Mouse (Mus musculus) forebrain, postnatal 0 days (tissue): ENCODE data around the gene Sult2b1. TPM values are rescaled to one million over a fixed set of nuclear protein-coding genes. Genes with fewer than 3 reads are reported as not detected.

Experiments
- ATAC-seq: fragments of 200-750 bp; cut with Nextera tagmentation; 2 replicates; pipeline ENCODE4 v1.8.0; 2017; ENCODE audit warnings: mild to moderate bottlenecking, moderate library complexity
- DNase-seq: peaks from one replicate; pipeline ENCODE4 v3.0.0-alpha.2; 2015
- H3K27ac ChIP-seq: fragments of 300-500 bp; sonication (generic); 2 replicates; pipeline ENCODE4 v1.5.1; 2014; ENCODE audit warnings: low read depth, mild to moderate bottlenecking, antibody characterized with exemption, low read length, moderate library complexity, mixed read lengths
- H3K27me3 ChIP-seq: fragments of 300-500 bp; sonication (generic); 2 replicates; pipeline ENCODE4 v1.6.1; 2014; ENCODE audit warnings: mild to moderate bottlenecking, low read length, mixed read lengths; ENCODE audit not compliant: insufficient read depth
- H3K36me3 ChIP-seq: fragments of 300-500 bp; sonication (generic); 2 replicates; pipeline ENCODE4 v1.6.1; 2014; ENCODE audit warnings: mild to moderate bottlenecking, moderate library complexity; ENCODE audit not compliant: insufficient read depth
- H3K4me1 ChIP-seq: fragments of 300-500 bp; sonication (generic); 2 replicates; pipeline ENCODE4 v1.6.1; 2014; ENCODE audit warnings: antibody characterized with exemption; ENCODE audit not compliant: insufficient read depth
- H3K4me2 ChIP-seq: fragments of 300-500 bp; sonication (generic); 2 replicates; pipeline ENCODE4 v1.6.1; 2014; ENCODE audit warnings: low read depth, mild to moderate bottlenecking, moderate library complexity
- H3K4me3 ChIP-seq: fragments of 300-500 bp; sonication (generic); 2 replicates; pipeline ENCODE4 v1.5.1; 2014; ENCODE audit warnings: low read depth, low read length, mixed read lengths
- H3K9ac ChIP-seq: fragments of 300-500 bp; sonication (generic); 2 replicates; pipeline ENCODE4 v1.6.1; 2014; ENCODE audit warnings: mild to moderate bottlenecking
- H3K9me3 ChIP-seq: fragments of 300-500 bp; sonication (generic); 2 replicates; pipeline ENCODE4 v1.6.1; 2016; ENCODE audit warnings: low read length
- CTCF ChIP-seq: sonication (generic); IDR thresholded peaks from 2 replicates; pipeline ENCODE4 v1.5.1; 2016; ENCODE audit warnings: antibody characterized with exemption, control low read depth, low read depth
- WGBS: fragments of 180-500 bp; shearing (Covaris S2); extraction: QIAGEN DNeasy Blood & Tissue Kit; methylation state at CpG from one replicate; pipeline ENCODE4 v1.1.7; 2014; 5-methylcytosine and 5-hydroxymethylcytosine counted together
- polyA plus RNA-seq: library from polyadenylated mRNA; unstranded; fragments of >200 nt; fragmentation: Nextera tagmentation; extraction: Ambion mirVana; gene quantifications from 2 replicates; pipeline ENCODE4 v1.2.1, GENCODE M21; 2015
- total RNA-seq: library from RNA; depleted of rRNA; stranded (reverse); fragments of >200 nt; gene quantifications from 2 replicates; pipeline ENCODE4 v1.2.3, GENCODE M21; 2014

Gene Sult2b1
- total and polyA plus RNA-seq, 2 experiments from 2014 or later = 8.9 to 10.0 TPM

DNA sequence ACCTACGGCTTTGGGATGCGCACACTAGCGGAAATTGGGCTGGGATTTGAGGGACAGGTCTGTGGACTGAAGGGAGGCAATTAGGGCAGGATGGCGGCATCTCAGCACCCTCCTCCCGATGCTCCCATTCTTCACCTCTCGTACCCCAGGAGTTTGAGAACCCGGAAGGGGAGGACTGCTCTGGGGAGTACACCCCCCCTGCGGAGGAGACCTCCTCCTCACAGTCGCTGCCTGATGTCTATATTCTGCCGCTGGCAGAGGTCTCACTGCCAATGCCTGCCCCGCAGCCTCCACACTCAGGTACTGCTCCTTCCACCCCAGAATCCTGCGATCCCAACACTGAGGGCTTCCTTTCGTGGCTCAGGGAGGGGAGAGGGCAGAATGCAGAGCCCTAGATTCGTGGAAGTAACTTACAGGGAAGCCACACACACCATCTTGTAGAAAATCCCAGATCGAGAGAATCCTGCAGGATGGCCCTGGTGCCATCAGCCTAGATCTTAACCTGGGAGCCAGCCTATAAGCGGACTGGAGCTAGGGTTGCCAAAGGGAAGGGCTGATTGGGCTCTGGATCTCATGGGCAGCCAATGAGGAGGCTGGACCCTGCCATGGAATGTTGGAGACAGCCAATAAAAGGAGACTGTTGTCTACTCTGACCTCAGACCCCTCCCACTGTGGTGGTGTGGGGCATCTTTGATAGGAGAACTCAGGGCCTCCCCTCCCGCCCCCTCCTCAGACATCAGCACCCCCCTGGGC lies 2.4 kb upstream of the Sult2b1 start:
- DNase-seq (peak; percentile 71), ATAC-seq (peak; percentile 38)
- H3K4me3 ChIP-seq = peak overlapping the region; percentile 93
- H3K4me1 ChIP-seq = peaks cover 12% of the 10 kb centered on the region
- no peaks in the 10 kb centered on the region for H3K9me3 ChIP-seq
- H3K4me2 ChIP-seq = peak overlapping the region; percentile 83
- H3K27me3 ChIP-seq = no peaks in the 10 kb centered on the region
- H3K27ac ChIP-seq = 0 out of 2 replicates have a peak overlapping the region, but pooled peaks have one; percentile 98
- WGBS = 16% methylated on average over 17 of the region's 17 CpGs
- TF ChIP-seq CTCF = no peak
- H3K36me3 ChIP-seq = peaks cover 48% of the 10 kb centered on the region
- H3K9ac ChIP-seq = peak overlapping the region; percentile 93

GRCm38 (mm10) chr7:45786136-45786578 lies 1.7 kb upstream of the Sult2b1 start:
- Histone ChIP-seq H3K36me3 (peaks cover 41% of the 10 kb centered on the region), H3K4me3 (peak overlapping the region; percentile 93), H3K27me3 (no peaks in the 10 kb centered on the region), H3K27ac (peak overlapping the region; percentile 98), H3K9ac (peak overlapping the region; percentile 93), H3K9me3 (no peaks in the 10 kb centered on the region), H3K4me2 (peak overlapping the region; percentile 83), H3K4me1 (peaks cover 12% of the 10 kb centered on the region)
- ATAC-seq = peak; percentile 18
- DNase-seq = peak; percentile 78
- TF ChIP-seq CTCF = no peak
- under 1% methylated on average over 14 of the region's 14 CpGs for WGBS

GRCm38 (mm10) chr7:45785388-45786135 lies 1.1 kb upstream of the Sult2b1 start:
- H3K27ac ChIP-seq = peak overlapping the region; percentile 98
- DNase-seq (peak; percentile 71), ATAC-seq (peak; percentile 25)
- peaks cover 12% of the 10 kb centered on the region for H3K4me1 ChIP-seq
- H3K36me3 ChIP-seq = peaks cover 35% of the 10 kb centered on the region
- H3K9me3 ChIP-seq = no peaks in the 10 kb centered on the region
- H3K4me2 ChIP-seq = peak overlapping the region; percentile 83
- under 1% methylated on average over 39 of the region's 42 CpGs for WGBS
- peak; percentile 21; the same call in 1 of the 2 replicates for TF ChIP-seq CTCF
- H3K27me3 ChIP-seq = no peaks in the 10 kb centered on the region
- H3K4me3 ChIP-seq = peak overlapping the region; percentile 93
- H3K9ac ChIP-seq = peak overlapping the region; percentile 93

DNA sequence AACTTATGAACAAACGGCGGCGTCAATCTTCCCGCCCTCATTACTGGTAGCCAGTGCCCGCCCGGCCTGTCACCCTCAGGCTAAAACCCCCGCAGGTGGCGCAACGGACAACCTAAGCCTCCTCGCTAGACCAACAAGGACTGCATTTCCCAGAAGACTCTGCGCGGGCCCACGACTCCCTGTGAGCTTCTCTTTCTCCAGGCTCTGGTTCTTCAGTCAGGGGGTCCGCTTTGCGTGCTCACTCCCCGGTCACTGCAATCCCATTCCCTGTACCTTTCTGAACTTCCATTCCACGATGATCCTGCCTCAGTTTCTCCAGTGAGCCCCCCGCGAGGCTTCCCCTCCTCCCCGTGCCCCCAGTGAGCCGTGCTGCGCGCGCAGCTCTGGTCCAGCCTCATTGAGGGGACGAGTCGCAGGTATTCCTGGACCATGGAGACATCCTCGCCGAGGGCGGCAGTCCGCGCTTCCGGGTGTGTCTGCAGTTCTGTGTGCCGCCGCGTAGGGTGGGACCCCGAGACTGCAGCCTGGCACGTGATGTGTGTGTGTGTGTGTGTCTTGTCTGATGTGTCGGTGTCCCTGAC lies 868 bp downstream of the Sult2b1 start, which contains the start of gene Lmtk3:
Lmtk3 (plus strand) TSS at position 228 of the 581 bp plus-strand sequence.
- no peaks in the 10 kb centered on the region for H3K27me3 ChIP-seq
- peak within 1 kb of the TSS; percentile 98 for H3K27ac ChIP-seq
- TF ChIP-seq CTCF = peak; percentile 37
- H3K36me3 ChIP-seq = peaks cover 16% of the 10 kb centered on the region
- H3K4me3 ChIP-seq = peak within 1 kb of the TSS; percentile 93
- H3K9me3 ChIP-seq = no peaks in the 10 kb centered on the region
- ATAC-seq (peak; percentile 50), DNase-seq (peak; percentile 88)
- peak within 1 kb of the TSS; percentile 83 for H3K4me2 ChIP-seq
- under 1% methylated on average over 38 of the region's 38 CpGs for WGBS
- peak within 1 kb of the TSS; percentile 93 for H3K9ac ChIP-seq
- peaks cover 12% of the 10 kb centered on the region for H3K4me1 ChIP-seq

DNA sequence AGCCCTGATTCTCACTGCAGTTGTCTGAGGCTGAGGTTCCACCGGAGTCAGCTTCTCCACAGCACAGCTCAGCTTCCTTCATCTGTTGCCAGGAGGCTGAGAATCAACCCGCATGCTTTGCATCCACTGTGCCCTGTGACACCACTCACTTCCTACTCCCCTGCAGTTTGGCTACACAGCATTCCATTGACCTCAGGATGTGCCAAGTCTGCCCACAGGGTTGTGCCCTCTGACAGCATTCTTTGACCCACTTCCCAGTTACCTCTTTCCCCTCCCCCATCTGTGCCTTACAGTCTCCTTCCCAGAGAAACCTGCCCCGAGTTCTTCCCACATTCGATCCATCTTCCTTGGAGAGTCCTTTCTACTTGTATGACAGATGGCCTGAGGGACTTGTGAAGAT lies 2.2 kb downstream of the Sult2b1 start:
- Histone ChIP-seq H3K4me1 (peaks cover 12% of the 10 kb centered on the region), H3K36me3 (peaks cover 2% of the 10 kb centered on the region; the same call in 1 of the 2 replicates), H3K4me2 (no peak overlapping the region), H3K9ac (no peak overlapping the region), H3K9me3 (no peaks in the 10 kb centered on the region), H3K27ac (no peak overlapping the region), H3K27me3 (no peaks in the 10 kb centered on the region), H3K4me3 (no peak overlapping the region)
- TF ChIP-seq CTCF = no peak
- DNase-seq (no peak), ATAC-seq (no peak)
- 75% methylated on average over 4 of the region's 4 CpGs for WGBS

DNA sequence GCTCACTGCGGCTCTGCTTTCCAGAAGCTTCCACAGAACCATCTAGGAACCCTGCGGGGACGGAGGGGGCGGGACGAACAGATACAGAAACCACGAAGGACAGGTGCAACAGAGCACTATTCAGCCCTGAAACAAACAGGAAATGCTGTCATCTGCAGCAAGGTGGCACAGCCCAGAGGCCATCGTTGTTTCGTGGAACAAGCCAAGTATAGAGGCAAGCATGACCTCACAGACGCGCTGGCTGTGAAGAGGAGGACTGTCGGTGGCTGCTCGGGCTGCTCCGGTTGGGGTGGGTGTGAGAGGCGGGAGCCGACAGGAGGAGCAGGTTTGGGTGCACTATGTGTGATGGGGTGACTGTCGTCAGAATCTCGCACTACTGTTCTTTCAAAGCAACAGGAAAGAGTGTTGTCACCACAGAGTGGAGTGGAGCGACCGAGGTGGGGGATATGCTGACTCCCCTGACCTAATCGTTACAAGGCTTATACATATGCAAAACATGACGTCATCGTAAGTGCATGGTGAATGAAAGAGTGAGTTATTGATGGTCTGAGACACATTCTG lies 5.3 kb downstream of the Sult2b1 start:
- Histone ChIP-seq H3K27me3 (no peaks in the 10 kb centered on the region), H3K9me3 (no peaks in the 10 kb centered on the region), H3K27ac (no peak overlapping the region), H3K4me1 (peaks cover 6% of the 10 kb centered on the region; the same call in 1 of the 2 replicates), H3K4me3 (no peak overlapping the region), H3K36me3 (no peaks in the 10 kb centered on the region), H3K9ac (no peak overlapping the region), H3K4me2 (peak overlapping the region; percentile 13)
- 22% methylated on average over 22 of the region's 22 CpGs for WGBS
- TF ChIP-seq CTCF = no peak
- peak; percentile 5; the same call in 1 of the 2 replicates for ATAC-seq
- DNase-seq = no peak
